Mouse (Mus musculus) ES-E14 (cell line): ENCODE results near the gene Igfbp6. TPM values are rescaled to one million over a fixed set of nuclear protein-coding genes. Genes with fewer than 3 reads are reported as not detected.

ENCODE experiments used
- DNase-seq: peaks from one replicate; pipeline ENCODE4 v3.0.0-alpha.2; 2013; ENCODE audit warnings: low read depth, low spot score
- H3K27ac ChIP-seq: 2 replicates; pipeline ENCODE4 v1.5.1; 2012; ENCODE audit warnings: low read depth, mild to moderate bottlenecking, low read length, moderate library complexity, mixed read lengths; ENCODE audit not compliant: poor library complexity, insufficient read depth, severe bottlenecking
- H3K36me3 ChIP-seq: 2 replicates; pipeline ENCODE4 v1.6.1; 2012; ENCODE audit warnings: mild to moderate bottlenecking, low read length, moderate library complexity, mixed read lengths; ENCODE audit not compliant: control insufficient read depth, poor library complexity, insufficient read depth, severe bottlenecking
- H3K4me1 ChIP-seq, 2 experiments: fragments of 150-350 bp in 1 of 2; sonication (generic) in 1 of 2; 2 replicates each; pipeline ENCODE4 v1.6.1; 2012; ENCODE audit warnings: low read length in 2 of 2, mild to moderate bottlenecking in 1 of 2, mixed read lengths in 1 of 2; ENCODE audit not compliant: control insufficient read depth in 2 of 2, insufficient read depth in 2 of 2, poor library complexity in 1 of 2
- H3K4me3 ChIP-seq, 2 experiments: fragments of 150-350 bp in 1 of 2; sonication (generic) in 1 of 2; 2 replicates each; pipeline ENCODE4 v1.5.1; 2012; ENCODE audit warnings: low read length in 2 of 2, low read depth in 1 of 2, mild to moderate bottlenecking in 1 of 2, mixed read lengths in 1 of 2; ENCODE audit not compliant: insufficient read depth in 1 of 2, poor library complexity in 1 of 2, severe bottlenecking in 1 of 2
- H3K9ac ChIP-seq: 2 replicates; pipeline ENCODE4 v1.6.1; 2012; ENCODE audit warnings: low read depth, mild to moderate bottlenecking, low read length, mixed read lengths; ENCODE audit not compliant: poor library complexity, insufficient read depth, severe bottlenecking
- H3K9me3 ChIP-seq: fragments of 150-350 bp; sonication (generic); 2 replicates; pipeline ENCODE4 v1.6.1; 2012; ENCODE audit warnings: low read depth, mild to moderate bottlenecking, low read length; ENCODE audit not compliant: control insufficient read depth, insufficient read depth
- CHD2 ChIP-seq: IDR thresholded peaks from 2 replicates; pipeline ENCODE4 v1.6.1; 2014; ENCODE audit warnings: mild to moderate bottlenecking, low read depth, low read length, inconsistent platforms
- HCFC1 ChIP-seq: IDR thresholded peaks from 2 replicates; pipeline ENCODE4 v1.6.1; 2012; ENCODE audit warnings: low read length, inconsistent platforms, borderline replicate concordance; ENCODE audit not compliant: insufficient read depth
- MAFK ChIP-seq: IDR thresholded peaks from 2 replicates; pipeline ENCODE4 v1.6.1; 2014; ENCODE audit warnings: mild to moderate bottlenecking, low read depth, low read length, inconsistent platforms; ENCODE audit not compliant: insufficient read depth
- ZC3H11A ChIP-seq: IDR thresholded peaks from 2 replicates; pipeline ENCODE4 v1.6.1; 2012; ENCODE audit warnings: low read depth, mild to moderate bottlenecking, inconsistent platforms, low read length, borderline replicate concordance
- ZNF384 ChIP-seq: IDR thresholded peaks from 2 replicates; pipeline ENCODE4 v1.6.1; 2012; ENCODE audit warnings: low read depth, low read length, inconsistent platforms
- in situ Hi-C, 2 experiments: fragments of 600-800 bp; cut with MboI; formaldehyde crosslinking; loops; one replicate each; pipeline ENCODE4 v1.15.1; 2025; ENCODE audit warnings: low sequenced_read_pairs in 2 of 2, inconsistent platforms in 1 of 2; ENCODE audit not compliant: unreplicated experiment in 2 of 2
- total RNA-seq: library from RNA; depleted of rRNA; stranded (reverse); fragments of 300-350 nt; gene quantifications from 2 replicates; pipeline ENCODE4 v1.2.3, GENCODE M21; 2012

The Igfbp6 gene
- total RNA-seq, 1 experiment = 7.5 TPM

DNA sequence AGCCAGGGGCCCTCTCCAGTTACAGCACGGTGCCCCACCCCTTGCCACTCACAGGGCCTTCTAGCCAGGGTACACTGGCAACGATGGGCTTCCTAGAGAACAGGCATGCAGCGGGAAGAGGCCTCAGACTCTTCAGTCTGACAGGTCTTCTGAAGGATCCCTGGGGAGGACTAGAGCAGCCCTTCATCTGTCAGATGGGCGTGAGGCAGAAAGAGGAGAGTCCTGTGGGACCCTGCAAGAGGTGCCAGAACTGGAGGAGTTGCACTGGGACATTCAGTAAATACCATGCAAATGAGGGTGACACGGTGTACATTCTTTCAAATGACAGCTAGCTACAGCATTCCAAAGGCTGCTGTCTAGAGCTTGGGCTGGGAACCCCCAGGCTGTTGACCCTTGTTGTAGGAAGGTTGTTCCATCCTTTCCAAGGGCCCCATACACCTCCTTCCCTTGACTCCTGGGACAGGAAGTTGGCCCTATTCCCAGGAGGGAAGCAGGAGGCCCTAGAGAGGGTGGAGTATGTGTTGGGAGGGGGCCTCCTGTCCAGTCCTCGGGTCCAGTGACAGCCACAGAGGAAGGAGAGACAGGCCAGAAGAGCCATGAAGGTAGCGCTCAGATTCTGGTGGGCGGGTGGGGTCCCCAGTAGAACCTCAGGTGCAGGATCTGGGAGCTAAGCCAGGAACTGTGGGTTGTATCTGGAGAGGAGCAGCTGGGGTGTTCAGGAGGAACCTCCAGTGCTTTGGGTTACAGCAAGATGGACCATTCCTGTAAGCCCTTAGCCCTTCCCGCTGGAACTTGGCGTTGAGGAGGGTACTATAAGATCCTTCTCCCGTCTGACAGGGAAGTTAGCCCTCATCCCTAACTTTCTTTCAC, 42.3 kb upstream of the Igfbp6 start:
- Histone ChIP-seq H3K4me1 (peaks cover 7 to 47% of the 10 kb centered on the region in 2 experiments; a peak in 3 of 4 replicates), H3K9me3 (no peaks in the 10 kb centered on the region), H3K4me3 (no peak overlapping the region), H3K27ac (no peak overlapping the region), H3K36me3 (peaks cover 13% of the 10 kb centered on the region), H3K9ac (peak overlapping the region; percentile 20; the same call in 1 of the 2 replicates)
- no peak for TF ChIP-seq ZC3H11A
- TF ChIP-seq MAFK = no peak
- TF ChIP-seq ZNF384 = no peak
- TF ChIP-seq CHD2 = no peak
- TF ChIP-seq HCFC1 = no peak
- in situ Hi-C loops = no loop called here
- no peak for DNase-seq

- peak overlapping the region; percentile 24; the same call in 1 of the 2 replicates for H3K9ac ChIP-seq
- H3K4me1 ChIP-seq = peaks cover 10 to 45% of the 10 kb centered on the region in 2 experiments; a peak in 3 of 4 replicates
- H3K36me3 ChIP-seq = peaks cover 7% of the 10 kb centered on the region; the same call in 1 of the 2 replicates
- in situ Hi-C loops = no loop called here
- H3K27ac ChIP-seq = no peak overlapping the region
- DNase-seq = no peak
- peak overlapping the region; percentile 23 to 24; a peak in 2 of 4 replicates for H3K4me3 ChIP-seq
- H3K9me3 ChIP-seq = no peaks in the 10 kb centered on the region
- TF ChIP-seq ZNF384 (no peak), CHD2 (no peak), HCFC1 (no peak)
These were observed 41.5 kb upstream of the Igfbp6 start for GRCm38 (mm10) chr15:102102548-102103121.

DNA sequence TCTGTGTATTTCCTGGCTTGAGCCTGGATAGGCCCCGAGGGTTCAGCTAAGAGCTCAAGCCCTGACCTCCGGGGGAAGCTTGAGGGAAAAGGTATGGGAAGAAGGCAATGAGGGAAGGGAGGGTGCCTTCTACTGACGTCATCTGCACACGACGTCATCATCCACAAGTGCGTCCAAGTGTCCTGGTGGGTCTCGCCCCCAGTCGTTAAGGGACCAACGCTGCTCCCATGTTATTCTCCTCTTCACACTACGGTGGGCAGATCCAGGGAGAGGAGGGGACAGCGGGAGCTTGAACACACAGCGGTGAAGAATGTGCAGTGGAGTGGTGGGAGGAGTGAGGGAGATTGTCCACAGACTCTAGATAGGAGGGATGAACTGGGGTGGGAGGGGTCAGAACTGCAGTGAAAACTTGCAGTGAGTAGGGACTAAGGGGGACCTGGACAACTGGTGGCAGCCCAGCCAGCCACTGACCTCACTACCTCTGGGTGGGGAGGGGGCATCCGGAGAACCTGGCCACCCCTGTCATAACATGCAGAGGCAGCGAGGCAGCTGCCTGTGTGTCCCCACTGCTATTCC, 40.7 kb upstream of the Igfbp6 start:
- no peak overlapping the region for H3K4me3 ChIP-seq
- no peak for TF ChIP-seq MAFK
- TF ChIP-seq CHD2 = no peak
- no peak for TF ChIP-seq HCFC1
- no peak for TF ChIP-seq ZC3H11A
- TF ChIP-seq ZNF384 = no peak
- in situ Hi-C loops = no loop called here
- DNase-seq = no peak
- H3K9ac ChIP-seq = no peak overlapping the region
- no peaks in the 10 kb centered on the region for H3K9me3 ChIP-seq
- 0 out of 2 replicates have a peak overlapping the region, but pooled peaks have one; percentile 2 for H3K27ac ChIP-seq
- H3K4me1 ChIP-seq = peaks cover 12 to 43% of the 10 kb centered on the region in 2 experiments; a peak in 3 of 4 replicates
- H3K36me3 ChIP-seq = no peaks in the 10 kb centered on the region; the same call in 1 of the 2 replicates

- Histone ChIP-seq H3K9ac (no peak overlapping the region), H3K4me3 (no peak overlapping the region), H3K4me1 (peaks cover 12 to 44% of the 10 kb centered on the region in 2 experiments; a peak in 3 of 4 replicates), H3K9me3 (no peaks in the 10 kb centered on the region), H3K36me3 (no peaks in the 10 kb centered on the region), H3K27ac (0 out of 2 replicates have a peak overlapping the region, but pooled peaks have one; percentile 2)
- in situ Hi-C loops = no loop called here
- TF ChIP-seq HCFC1 (no peak), MAFK (no peak), CHD2 (no peak), ZNF384 (no peak), ZC3H11A (no peak)
- no peak for DNase-seq
These were observed 40.1 kb upstream of the Igfbp6 start for GRCm38 (mm10) chr15:102103947-102104555.
